Mouse (Mus musculus) liver, embryonic 14.5 days (tissue): ENCODE measurements around the gene Wdfy2. TPM values are rescaled to one million over a fixed set of nuclear protein-coding genes. Genes with fewer than 3 reads are reported as not detected.

ENCODE experiments used
- ATAC-seq: fragments of 200-750 bp; cut with Nextera tagmentation; 2 replicates; pipeline ENCODE4 v1.8.0; 2017; ENCODE audit warnings: moderate number of reproducible peaks, mild to moderate bottlenecking, moderate library complexity; ENCODE audit not compliant: insufficient read depth
- DNase-seq, 3 experiments: peaks; one replicate each; pipeline ENCODE4 v3.0.0-alpha.2; 2012 to 2013; ENCODE audit warnings: low read depth in 3 of 3, low spot score in 3 of 3
- H3K27ac ChIP-seq: fragments of 300-500 bp; sonication (generic); 2 replicates; pipeline ENCODE4 v1.5.1; 2014; ENCODE audit warnings: moderate library complexity, mild to moderate bottlenecking, control low read depth, inconsistent platforms
- H3K27me3 ChIP-seq: fragments of 300-500 bp; sonication (generic); 2 replicates; pipeline ENCODE4 v1.6.1; 2014; ENCODE audit warnings: mild to moderate bottlenecking, low read length, moderate library complexity; ENCODE audit not compliant: control insufficient read depth, insufficient read depth
- H3K36me3 ChIP-seq: fragments of 300-500 bp; sonication (generic); replicated peaks from 2 replicates; pipeline ENCODE4 v1.6.1; 2014; ENCODE audit warnings: low read depth; ENCODE audit not compliant: control insufficient read depth, insufficient read depth
- H3K4me1 ChIP-seq, 2 experiments: fragments of 200-500 bp in 1 of 2; fragments of 300-500 bp in 1 of 2; sonication (generic) in 1 of 2; replicated peaks; 2 replicates each; pipeline ENCODE4 v1.6.1; 2012 to 2014; ENCODE audit warnings: antibody characterized with exemption in 1 of 2, inconsistent platforms in 1 of 2, low read length in 1 of 2; ENCODE audit not compliant: control insufficient read depth in 2 of 2, insufficient read depth in 2 of 2
- H3K4me2 ChIP-seq: fragments of 300-500 bp; sonication (generic); 2 replicates; pipeline ENCODE4 v1.6.1; 2014; ENCODE audit warnings: low read depth, mild to moderate bottlenecking, control low read depth, moderate library complexity
- H3K4me3 ChIP-seq, 2 experiments: fragments of 200-500 bp in 1 of 2; fragments of 300-500 bp in 1 of 2; sonication (generic) in 1 of 2; 2 replicates each; pipeline ENCODE4 v1.5.1; 2012 to 2014; ENCODE audit warnings: low read depth in 2 of 2, low read length in 2 of 2, mild to moderate bottlenecking in 2 of 2, control low read depth in 1 of 2, inconsistent platforms in 1 of 2, moderate library complexity in 1 of 2; ENCODE audit not compliant: insufficient read depth in 1 of 2
- H3K9ac ChIP-seq: fragments of 300-500 bp; sonication (generic); replicated peaks from 2 replicates; pipeline ENCODE4 v1.6.1; 2014; ENCODE audit warnings: mild to moderate bottlenecking, control low read depth, moderate library complexity
- H3K9me3 ChIP-seq: fragments of 300-500 bp; sonication (generic); 2 replicates; pipeline ENCODE4 v1.6.1; 2016; ENCODE audit warnings: low read length, mixed read lengths; ENCODE audit not compliant: control insufficient read depth
- CTCF ChIP-seq: IDR thresholded peaks from 2 replicates; pipeline ENCODE4 v1.5.1; 2016; ENCODE audit warnings: antibody characterized with exemption, low read depth, control low read depth
- EP300 ChIP-seq: IDR thresholded peaks from 2 replicates; pipeline ENCODE4 v1.6.1; 2016; ENCODE audit warnings: antibody characterized with exemption, low read depth
- WGBS: fragments of 180-500 bp; shearing (Covaris S2); extraction: QIAGEN DNeasy Blood & Tissue Kit; methylation state at CpG from one replicate; pipeline ENCODE4 v1.1.7; 2014; ENCODE audit not compliant: insufficient replicate concordance; 5-methylcytosine and 5-hydroxymethylcytosine counted together
- polyA plus RNA-seq, 2 experiments: library from polyadenylated mRNA; depleted of rRNA in 1 of 2; stranded (reverse) in 1 of 2; unstranded in 1 of 2; fragments of >200 nt; fragmentation: Nextera tagmentation in 1 of 2; extraction: Ambion mirVana in 1 of 2; gene quantifications; 2 replicates each; pipeline versions ENCODE4 v1.2.1 to v1.2.3; 2012 to 2014

Gene Wdfy2
- polyA plus RNA-seq, 2 experiments: 1.9 to 3.6 TPM

DNA sequence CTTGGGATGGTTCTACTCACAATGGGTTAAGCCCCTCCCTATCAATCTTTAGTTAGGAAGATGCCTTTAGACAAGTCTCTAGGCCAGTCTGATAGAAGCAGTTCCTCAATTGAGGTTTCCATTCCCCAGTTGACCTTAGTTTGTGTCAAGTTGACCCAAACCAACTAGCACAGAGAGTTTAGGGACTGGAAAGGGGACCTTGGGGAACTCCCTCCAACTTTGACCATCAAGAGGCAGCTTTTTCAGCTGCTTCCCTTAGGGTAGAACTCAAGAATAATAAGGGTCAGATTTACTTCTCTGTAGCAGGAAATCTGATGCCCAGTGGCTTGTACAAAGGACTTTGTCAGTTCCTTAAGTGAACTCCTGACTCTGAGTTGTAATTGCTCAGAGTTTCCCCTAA is 5.0 kb downstream of the Wdfy2 start:
- Histone ChIP-seq H3K4me2 (no peak overlapping the region), H3K4me1 (peaks cover 0 to 4% of the 10 kb centered on the region in 2 experiments; a peak in 2 of 4 replicates), H3K27me3 (peaks cover 3% of the 10 kb centered on the region; the same call in 1 of the 2 replicates), H3K27ac (no peak overlapping the region), H3K4me3 (no peak overlapping the region), H3K36me3 (no peaks in the 10 kb centered on the region), H3K9ac (no peak overlapping the region), H3K9me3 (no peaks in the 10 kb centered on the region)
- ATAC-seq (no peak), DNase-seq (no peak)
- TF ChIP-seq CTCF (no peak), EP300 (no peak)

DNA sequence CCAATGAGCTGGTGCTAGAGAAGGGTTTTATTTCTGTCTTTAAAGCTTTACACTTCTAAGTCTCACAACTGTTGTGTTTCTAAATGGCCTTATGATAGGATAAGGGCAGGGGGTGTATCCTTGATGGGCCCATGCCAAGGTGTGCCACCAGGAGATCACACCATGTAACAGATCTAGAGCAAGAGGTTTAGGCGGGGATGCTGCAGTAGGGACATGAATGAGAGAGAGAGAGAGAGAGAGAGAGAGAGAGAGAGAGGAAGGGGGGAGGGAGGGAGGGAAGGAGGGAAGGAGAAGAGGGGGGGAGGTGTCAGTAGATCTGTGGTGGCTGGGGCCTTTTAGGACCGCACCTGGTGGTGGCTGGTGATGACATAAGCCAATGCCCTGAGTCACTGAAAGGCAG is 5.5 kb downstream of the Wdfy2 start:
- Histone ChIP-seq H3K4me1 (peaks cover 0 to 4% of the 10 kb centered on the region in 2 experiments; a peak in 2 of 4 replicates), H3K9me3 (no peaks in the 10 kb centered on the region), H3K27me3 (peaks cover 2% of the 10 kb centered on the region; the same call in 1 of the 2 replicates), H3K36me3 (no peaks in the 10 kb centered on the region), H3K9ac (no peak overlapping the region), H3K4me2 (no peak overlapping the region), H3K4me3 (no peak overlapping the region), H3K27ac (no peak overlapping the region)
- ATAC-seq (no peak), DNase-seq (no peak)
- WGBS: 41% methylated on average over 2 of the region's 2 CpGs
- TF ChIP-seq EP300 (no peak), CTCF (no peak)

DNA sequence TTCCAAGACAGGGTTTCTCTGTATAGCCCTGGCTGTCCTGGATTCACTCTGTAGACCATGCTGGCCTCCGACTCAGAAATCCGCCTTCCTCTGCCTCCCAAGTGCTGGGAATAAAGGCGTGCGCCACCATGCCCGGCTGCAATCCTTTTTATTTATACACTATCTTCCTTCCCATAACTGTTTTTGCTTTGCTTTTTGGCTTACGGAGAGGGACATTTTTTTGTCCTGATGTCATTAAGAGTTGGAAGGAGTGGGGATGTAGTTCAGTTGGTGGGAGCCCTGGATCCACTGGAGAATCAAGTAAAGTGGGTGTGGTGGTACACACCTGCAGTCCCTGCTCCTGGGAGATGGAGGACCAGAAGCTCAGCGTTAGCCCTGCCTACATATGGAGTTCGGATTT is 6.7 kb downstream of the Wdfy2 start:
- 62% methylated on average over 8 of the region's 8 CpGs for WGBS
- no peak overlapping the region for H3K4me2 ChIP-seq
- no peak overlapping the region for H3K4me3 ChIP-seq
- H3K9me3 ChIP-seq: no peaks in the 10 kb centered on the region; the same call in 1 of the 2 replicates
- H3K9ac ChIP-seq: no peak overlapping the region
- no peak overlapping the region for H3K27ac ChIP-seq
- H3K4me1 ChIP-seq: peaks cover 0 to 4% of the 10 kb centered on the region in 2 experiments; a peak in 1 of 4 replicates
- DNase-seq (no peak), ATAC-seq (no peak)
- H3K27me3 ChIP-seq: no peaks in the 10 kb centered on the region
- TF ChIP-seq CTCF (no peak), EP300 (no peak)
- no peaks in the 10 kb centered on the region for H3K36me3 ChIP-seq

GRCm38 (mm10) chr14:62845011-62845840 is 7.7 kb downstream of the Wdfy2 start:
- no peaks in the 10 kb centered on the region for H3K36me3 ChIP-seq
- H3K4me1 ChIP-seq: peaks cover 0 to 4% of the 10 kb centered on the region in 2 experiments; a peak in 1 of 4 replicates
- ATAC-seq (no peak), DNase-seq (no peak)
- WGBS: 32% methylated on average over 8 of the region's 8 CpGs
- no peak overlapping the region for H3K4me3 ChIP-seq
- no peak for TF ChIP-seq EP300
- TF ChIP-seq CTCF: no peak
- no peaks in the 10 kb centered on the region for H3K27me3 ChIP-seq
- no peak overlapping the region for H3K9ac ChIP-seq
- no peak overlapping the region for H3K4me2 ChIP-seq
- no peak overlapping the region for H3K27ac ChIP-seq
- no peaks in the 10 kb centered on the region; the same call in 1 of the 2 replicates for H3K9me3 ChIP-seq

DNA sequence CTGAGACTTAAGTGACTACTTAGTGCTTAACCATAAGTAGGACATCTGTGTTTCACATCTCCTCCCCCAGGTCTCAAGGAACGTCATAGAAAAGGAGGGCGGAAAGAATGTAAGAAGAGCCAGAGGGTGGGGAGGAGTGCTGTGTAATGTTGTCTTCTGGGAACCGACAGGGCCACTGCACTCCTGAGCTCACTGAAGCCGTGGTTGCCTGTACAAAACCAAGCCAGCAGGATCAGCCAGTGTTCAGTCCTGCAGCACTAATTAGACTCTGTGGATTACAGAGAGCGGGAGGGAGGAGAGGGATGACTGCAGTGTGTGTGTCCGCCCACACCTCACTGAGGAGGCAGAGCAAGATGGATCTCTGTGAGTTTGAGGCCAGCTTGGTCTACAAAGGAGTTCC is 13.5 kb downstream of the Wdfy2 start:
- Histone ChIP-seq H3K4me1 (peaks cover 0 to 3% of the 10 kb centered on the region in 2 experiments; a peak in 2 of 4 replicates), H3K9me3 (no peaks in the 10 kb centered on the region; the same call in 1 of the 2 replicates), H3K4me2 (no peak overlapping the region), H3K27me3 (no peaks in the 10 kb centered on the region), H3K36me3 (no peaks in the 10 kb centered on the region), H3K27ac (no peak overlapping the region), H3K9ac (no peak overlapping the region), H3K4me3 (no peak overlapping the region)
- no peak for TF ChIP-seq EP300
- TF ChIP-seq CTCF: no peak
- 58% methylated on average over 6 of the region's 6 CpGs for WGBS
- DNase-seq (no peak), ATAC-seq (no peak)
